Mouse (Mus musculus): Measurements from ENCODE around the gene Mllt10. TPM values are rescaled to one million over a fixed set of nuclear protein-coding genes. Genes with fewer than 3 reads are reported as not detected.

Mllt10 gene
- polyA plus RNA-seq, 1 experiment = 75.4 TPM

DNA sequence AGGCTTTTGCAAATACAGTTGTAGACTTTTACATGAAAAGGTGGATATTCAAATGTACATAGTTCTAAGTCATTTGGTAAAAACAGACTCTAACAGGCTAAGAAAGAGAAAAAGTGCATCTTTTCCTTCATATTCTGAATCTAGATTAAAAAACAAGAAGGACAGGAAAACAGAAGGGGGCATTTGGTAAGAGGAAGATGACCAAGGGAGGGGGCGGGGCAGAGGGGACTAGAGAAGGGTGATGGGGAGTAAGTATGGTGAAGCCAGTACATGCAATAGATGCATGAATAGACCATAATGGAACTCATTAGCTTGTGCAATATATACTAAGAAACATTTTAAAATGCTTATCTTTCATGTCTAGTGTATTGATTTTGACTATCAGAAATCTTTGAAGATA lies 5.4 kb downstream of the Mllt10 start:
- WGBS = 98% methylated on average over 1 of the region's 1 CpGs
- H3K27ac ChIP-seq (ENCODE audit: control insufficient read depth, insufficient read depth, low read length) = no peak overlapping the region
- H3K36me3 ChIP-seq (ENCODE audit: control insufficient read depth, insufficient read depth, low read length) = no peaks in the 10 kb centered on the region
- DNase-seq = no peak
- TF ChIP-seq POLR2A (IDR thresholded peaks at IDR 0.05; ENCODE audit: control insufficient read depth, extremely low read depth, insufficient read depth, low read length, poor library complexity) = no peak
- no peak for TF ChIP-seq CTCF (IDR thresholded peaks at IDR 0.05; ENCODE audit: borderline replicate concordance, control insufficient read depth, extremely low read depth, insufficient read depth, low read length, poor library complexity)
- H3K4me3 ChIP-seq (ENCODE audit: control insufficient read depth, insufficient read depth, low read length) = no peak overlapping the region
- H3K27me3 ChIP-seq (ENCODE audit: control insufficient read depth, insufficient read depth, low read length) = no peaks in the 10 kb centered on the region
- H3K4me1 ChIP-seq (replicated peaks; ENCODE audit: control insufficient read depth, insufficient read depth, low read length) = peaks cover under 1% of the 10 kb centered on the region; the same call in 1 of the 2 replicates

- under 1% methylated on average over 18 of the region's 18 CpGs for WGBS
- peak overlapping the region; percentile 79 for H3K4me3 ChIP-seq (ENCODE audit: control insufficient read depth, insufficient read depth, low read length)
- peak overlapping the region; percentile 94 for H3K27ac ChIP-seq (ENCODE audit: control insufficient read depth, insufficient read depth, low read length)
- no peaks in the 10 kb centered on the region for H3K27me3 ChIP-seq (ENCODE audit: control insufficient read depth, insufficient read depth, low read length)
- H3K36me3 ChIP-seq (ENCODE audit: control insufficient read depth, insufficient read depth, low read length) = no peaks in the 10 kb centered on the region; the same call in 1 of the 2 replicates
- TF ChIP-seq POLR2A (IDR thresholded peaks at IDR 0.05; ENCODE audit: control insufficient read depth, extremely low read depth, insufficient read depth, low read length, poor library complexity) (no peak), CTCF (IDR thresholded peaks at IDR 0.05; ENCODE audit: borderline replicate concordance, control insufficient read depth, extremely low read depth, insufficient read depth, low read length, poor library complexity) (no peak)
- peak; percentile 60 for DNase-seq
- peaks cover 3% of the 10 kb centered on the region for H3K4me1 ChIP-seq (replicated peaks; ENCODE audit: control insufficient read depth, insufficient read depth, low read length)
These were observed 8.8 kb downstream of the Mllt10 start for GRCm38 (mm10) chr2:18063763-18064251.

DNA sequence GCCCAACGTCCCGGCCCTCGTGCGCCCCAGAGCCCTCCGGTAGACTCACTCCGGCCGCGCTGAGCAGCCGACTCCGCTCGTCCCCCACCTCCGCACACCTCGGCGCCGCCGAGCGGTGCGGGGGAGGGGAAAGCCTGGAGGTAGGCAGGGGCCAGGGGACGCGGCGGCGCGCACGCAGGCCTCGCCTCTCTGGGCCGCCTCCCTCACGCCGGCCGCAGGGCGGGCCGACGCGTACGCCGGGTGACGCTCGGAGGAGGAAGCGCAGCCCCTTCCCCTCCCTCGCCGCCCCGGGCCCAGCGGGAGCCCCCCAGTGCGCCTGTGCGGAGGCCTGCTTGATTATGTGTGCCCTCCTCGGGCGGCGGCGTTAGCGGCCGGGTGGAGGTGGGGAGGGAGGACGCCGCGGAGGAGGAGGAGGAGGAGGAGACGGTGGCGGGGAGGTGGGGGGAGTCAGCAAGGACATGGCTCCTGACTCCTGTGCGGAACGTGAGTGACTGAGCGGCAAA lies 9.4 kb downstream of the Mllt10 start:
- Histone ChIP-seq H3K36me3 (ENCODE audit: control insufficient read depth, insufficient read depth, low read length) (no peaks in the 10 kb centered on the region; the same call in 1 of the 2 replicates), H3K4me1 (replicated peaks; ENCODE audit: control insufficient read depth, insufficient read depth, low read length) (peaks cover 3% of the 10 kb centered on the region), H3K4me3 (ENCODE audit: control insufficient read depth, insufficient read depth, low read length) (peak overlapping the region; percentile 79), H3K27me3 (ENCODE audit: control insufficient read depth, insufficient read depth, low read length) (no peaks in the 10 kb centered on the region), H3K27ac (ENCODE audit: control insufficient read depth, insufficient read depth, low read length) (peak overlapping the region; percentile 94)
- DNase-seq = peak; percentile 94
- under 1% methylated on average over 50 of the region's 58 CpGs for WGBS
- TF ChIP-seq CTCF (IDR thresholded peaks at IDR 0.05; ENCODE audit: borderline replicate concordance, control insufficient read depth, extremely low read depth, insufficient read depth, low read length, poor library complexity) (peak; percentile 51; the same call in 1 of the 2 replicates), POLR2A (IDR thresholded peaks at IDR 0.05; ENCODE audit: control insufficient read depth, extremely low read depth, insufficient read depth, low read length, poor library complexity) (peak; percentile 98)

GRCm38 (mm10) chr2:18064941-18065707 lies 10.1 kb downstream of the Mllt10 start:
- Histone ChIP-seq H3K36me3 (ENCODE audit: control insufficient read depth, insufficient read depth, low read length) (no peaks in the 10 kb centered on the region; the same call in 1 of the 2 replicates), H3K4me1 (replicated peaks; ENCODE audit: control insufficient read depth, insufficient read depth, low read length) (peaks cover 3% of the 10 kb centered on the region), H3K4me3 (ENCODE audit: control insufficient read depth, insufficient read depth, low read length) (peak overlapping the region; percentile 93), H3K27ac (ENCODE audit: control insufficient read depth, insufficient read depth, low read length) (peak overlapping the region; percentile 70), H3K27me3 (ENCODE audit: control insufficient read depth, insufficient read depth, low read length) (no peaks in the 10 kb centered on the region)
- DNase-seq = peak; percentile 73
- WGBS = under 1% methylated on average over 64 of the region's 85 CpGs
- TF ChIP-seq POLR2A (IDR thresholded peaks at IDR 0.05; ENCODE audit: control insufficient read depth, extremely low read depth, insufficient read depth, low read length, poor library complexity) = 0 out of 2 replicates have a peak, but pooled peaks have one; percentile 9
- 0 out of 2 replicates have a peak, but pooled peaks have one; percentile 12 for TF ChIP-seq CTCF (IDR thresholded peaks at IDR 0.05; ENCODE audit: borderline replicate concordance, control insufficient read depth, extremely low read depth, insufficient read depth, low read length, poor library complexity)

DNA sequence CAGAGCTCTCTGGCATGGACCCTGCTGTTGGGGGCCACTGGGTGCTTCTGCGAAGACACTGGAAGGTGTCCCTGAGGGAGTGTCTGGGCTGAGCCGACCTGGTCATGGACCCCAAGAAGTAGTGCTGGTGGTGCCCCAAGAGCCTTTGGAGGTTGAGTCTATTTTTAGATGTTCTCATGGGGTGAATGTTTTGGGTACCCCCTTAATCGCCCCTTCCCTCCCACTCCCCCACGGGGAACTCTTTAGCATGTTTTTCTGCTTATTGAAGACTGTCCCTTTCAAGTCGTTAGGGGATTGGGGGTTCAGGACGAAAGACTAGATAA lies 10.6 kb downstream of the Mllt10 start:
- H3K4me1 ChIP-seq (replicated peaks; ENCODE audit: control insufficient read depth, insufficient read depth, low read length) = peaks cover 3% of the 10 kb centered on the region
- WGBS = 7% methylated on average over 6 of the region's 6 CpGs
- no peak for DNase-seq
- no peaks in the 10 kb centered on the region; the same call in 1 of the 2 replicates for H3K36me3 ChIP-seq (ENCODE audit: control insufficient read depth, insufficient read depth, low read length)
- H3K27ac ChIP-seq (ENCODE audit: control insufficient read depth, insufficient read depth, low read length) = no peak overlapping the region
- TF ChIP-seq CTCF (IDR thresholded peaks at IDR 0.05; ENCODE audit: borderline replicate concordance, control insufficient read depth, extremely low read depth, insufficient read depth, low read length, poor library complexity) = no peak
- TF ChIP-seq POLR2A (IDR thresholded peaks at IDR 0.05; ENCODE audit: control insufficient read depth, extremely low read depth, insufficient read depth, low read length, poor library complexity) = no peak
- no peaks in the 10 kb centered on the region for H3K27me3 ChIP-seq (ENCODE audit: control insufficient read depth, insufficient read depth, low read length)
- peak overlapping the region; percentile 93 for H3K4me3 ChIP-seq (ENCODE audit: control insufficient read depth, insufficient read depth, low read length)

GRCm38 (mm10) chr2:18066436-18066835 lies 11.4 kb downstream of the Mllt10 start:
- H3K4me3 ChIP-seq (ENCODE audit: control insufficient read depth, insufficient read depth, low read length) = no peak overlapping the region
- H3K27me3 ChIP-seq (ENCODE audit: control insufficient read depth, insufficient read depth, low read length) = no peaks in the 10 kb centered on the region
- peaks cover 5% of the 10 kb centered on the region; the same call in 1 of the 2 replicates for H3K36me3 ChIP-seq (ENCODE audit: control insufficient read depth, insufficient read depth, low read length)
- H3K27ac ChIP-seq (ENCODE audit: control insufficient read depth, insufficient read depth, low read length) = no peak overlapping the region
- TF ChIP-seq CTCF (IDR thresholded peaks at IDR 0.05; ENCODE audit: borderline replicate concordance, control insufficient read depth, extremely low read depth, insufficient read depth, low read length, poor library complexity) (no peak), POLR2A (IDR thresholded peaks at IDR 0.05; ENCODE audit: control insufficient read depth, extremely low read depth, insufficient read depth, low read length, poor library complexity) (no peak)
- H3K4me1 ChIP-seq (replicated peaks; ENCODE audit: control insufficient read depth, insufficient read depth, low read length) = peaks cover 3% of the 10 kb centered on the region
- DNase-seq = no peak
